Mouse (Mus musculus) limb, embryonic 12.5 days (tissue): Measurements from ENCODE around the gene Atxn7l3. TPM values are rescaled to one million over a fixed set of nuclear protein-coding genes. Genes with fewer than 3 reads are reported as not detected.

Experiments used
- ATAC-seq: fragments of 200-750 bp; cut with Nextera tagmentation; 2 replicates; pipeline ENCODE4 v1.8.0; 2017; ENCODE audit warnings: low read depth, moderate TSS enrichment; ENCODE audit not compliant: insufficient number of reproducible peaks, insufficient read depth, low FRiP score, low TSS enrichment
- H3K27ac ChIP-seq: fragments of 300-500 bp; sonication (generic); 2 replicates; pipeline ENCODE4 v1.5.1; 2016; ENCODE audit warnings: mild to moderate bottlenecking, moderate library complexity
- H3K27me3 ChIP-seq: fragments of 300-500 bp; sonication (generic); 2 replicates; pipeline ENCODE4 v1.6.1; 2016; ENCODE audit warnings: mild to moderate bottlenecking, moderate library complexity
- H3K36me3 ChIP-seq: fragments of 300-500 bp; sonication (generic); 2 replicates; pipeline ENCODE4 v1.6.1; 2016; ENCODE audit warnings: mild to moderate bottlenecking, moderate library complexity
- H3K4me1 ChIP-seq: fragments of 300-500 bp; sonication (generic); replicated peaks from 2 replicates; pipeline ENCODE4 v1.6.1; 2016
- H3K4me2 ChIP-seq: fragments of 300-500 bp; sonication (generic); 2 replicates; pipeline ENCODE4 v1.6.1; 2016; ENCODE audit warnings: mild to moderate bottlenecking, moderate library complexity
- H3K4me3 ChIP-seq: fragments of 300-500 bp; sonication (generic); replicated peaks from 2 replicates; pipeline ENCODE4 v1.5.1; 2016; ENCODE audit warnings: mild to moderate bottlenecking
- H3K9ac ChIP-seq: fragments of 300-500 bp; sonication (generic); replicated peaks from 2 replicates; pipeline ENCODE4 v1.6.1; 2016; ENCODE audit warnings: mild to moderate bottlenecking, moderate library complexity
- H3K9me3 ChIP-seq: fragments of 300-500 bp; sonication (generic); 2 replicates; pipeline ENCODE4 v1.6.1; 2016; ENCODE audit warnings: mild to moderate bottlenecking, moderate library complexity
- WGBS: fragments of 180-500 bp; shearing (Covaris S2); methylation state at CpG from one replicate; pipeline ENCODE4 v1.1.7; 2016; 5-methylcytosine and 5-hydroxymethylcytosine counted together
- polyA plus RNA-seq: library from polyadenylated mRNA; unstranded; fragments of >200 nt; fragmentation: Nextera tagmentation; extraction: Ambion mirVana; gene quantifications from 2 replicates; pipeline ENCODE4 v1.2.1, GENCODE M21; 2016

The Atxn7l3 gene
- polyA plus RNA-seq, 1 experiment from 2014 or later: 22.9 TPM

DNA sequence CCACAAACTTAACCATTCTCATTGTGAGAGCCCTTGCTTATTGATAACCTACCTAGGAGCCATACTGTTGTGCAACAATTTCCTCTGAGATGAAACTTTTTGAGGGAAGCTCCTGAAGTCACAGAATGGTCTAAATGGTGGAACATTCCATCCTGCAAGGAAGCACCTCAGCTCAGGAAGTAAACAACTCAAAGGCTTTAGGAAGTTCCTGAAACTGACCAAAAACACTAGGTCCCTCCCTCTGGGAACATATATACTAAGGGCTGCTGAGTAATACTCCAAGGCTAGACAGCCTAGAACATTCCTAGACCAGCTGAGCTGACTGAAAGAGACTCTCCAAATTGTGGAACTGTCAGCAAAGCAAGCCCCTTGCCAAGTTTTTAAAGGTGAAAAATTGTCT lies 36.6 kb upstream of the Atxn7l3 start:
- no peaks in the 10 kb centered on the region for H3K36me3 ChIP-seq
- ATAC-seq: no peak
- H3K9ac ChIP-seq: no peak overlapping the region
- no peaks in the 10 kb centered on the region; the same call in 1 of the 2 replicates for H3K4me1 ChIP-seq
- H3K4me3 ChIP-seq: no peak overlapping the region
- no peaks in the 10 kb centered on the region for H3K27me3 ChIP-seq
- H3K4me2 ChIP-seq: no peak overlapping the region
- no peaks in the 10 kb centered on the region for H3K9me3 ChIP-seq
- H3K27ac ChIP-seq: no peak overlapping the region

DNA sequence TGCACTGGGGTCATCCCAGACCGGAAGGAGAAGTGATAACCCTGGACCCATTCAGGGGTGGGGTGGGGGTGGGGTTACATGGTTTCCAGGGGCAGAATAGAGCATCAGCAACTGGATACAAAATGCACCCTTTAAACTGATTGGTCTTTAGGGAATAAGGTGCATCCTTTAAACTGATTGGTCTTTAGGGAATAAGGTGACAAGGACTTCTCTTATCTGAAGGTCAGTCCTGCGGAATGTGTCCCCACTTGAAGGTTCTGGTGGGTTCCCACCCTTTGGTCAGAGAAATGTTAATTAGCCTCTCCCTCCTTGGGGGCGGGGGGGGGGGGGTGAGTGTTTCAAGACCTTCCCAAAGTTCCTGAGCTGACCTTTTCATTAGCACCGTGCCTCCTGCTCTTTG lies 35.4 kb upstream of the Atxn7l3 start:
- no peak overlapping the region for H3K9ac ChIP-seq
- no peak overlapping the region for H3K4me2 ChIP-seq
- H3K9me3 ChIP-seq: no peaks in the 10 kb centered on the region
- H3K27ac ChIP-seq: no peak overlapping the region
- H3K27me3 ChIP-seq: no peaks in the 10 kb centered on the region
- no peaks in the 10 kb centered on the region for H3K4me1 ChIP-seq
- H3K36me3 ChIP-seq: no peaks in the 10 kb centered on the region
- no peak for ATAC-seq
- H3K4me3 ChIP-seq: no peak overlapping the region
- 55% methylated on average over 4 of the region's 4 CpGs for whole genome bisulfite sequencing

DNA sequence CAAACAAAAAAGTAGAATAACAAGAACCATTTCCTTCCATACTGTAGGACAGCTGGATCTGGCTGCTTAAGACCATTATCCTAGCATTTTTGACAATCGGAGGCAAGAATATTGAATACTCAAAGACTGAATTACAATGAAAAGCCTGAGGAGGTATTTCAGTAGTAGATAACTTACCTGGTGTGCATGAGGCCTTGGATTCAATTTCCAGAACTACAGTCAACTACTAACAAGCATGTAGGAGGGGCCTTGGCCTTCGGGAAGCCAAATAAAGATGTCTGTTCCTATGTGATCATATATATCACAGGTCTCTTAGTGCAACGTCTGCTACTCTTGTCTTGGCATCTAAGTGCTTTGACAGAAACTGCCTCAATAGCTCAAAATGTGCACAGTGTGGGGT lies 33.6 kb upstream of the Atxn7l3 start:
- 84% methylated on average over 3 of the region's 3 CpGs for WGBS
- H3K27ac ChIP-seq: no peak overlapping the region
- H3K4me3 ChIP-seq: no peak overlapping the region
- ATAC-seq: no peak
- no peaks in the 10 kb centered on the region for H3K4me1 ChIP-seq
- no peaks in the 10 kb centered on the region for H3K27me3 ChIP-seq
- H3K9ac ChIP-seq: no peak overlapping the region
- H3K9me3 ChIP-seq: no peaks in the 10 kb centered on the region
- H3K36me3 ChIP-seq: no peaks in the 10 kb centered on the region
- H3K4me2 ChIP-seq: no peak overlapping the region

DNA sequence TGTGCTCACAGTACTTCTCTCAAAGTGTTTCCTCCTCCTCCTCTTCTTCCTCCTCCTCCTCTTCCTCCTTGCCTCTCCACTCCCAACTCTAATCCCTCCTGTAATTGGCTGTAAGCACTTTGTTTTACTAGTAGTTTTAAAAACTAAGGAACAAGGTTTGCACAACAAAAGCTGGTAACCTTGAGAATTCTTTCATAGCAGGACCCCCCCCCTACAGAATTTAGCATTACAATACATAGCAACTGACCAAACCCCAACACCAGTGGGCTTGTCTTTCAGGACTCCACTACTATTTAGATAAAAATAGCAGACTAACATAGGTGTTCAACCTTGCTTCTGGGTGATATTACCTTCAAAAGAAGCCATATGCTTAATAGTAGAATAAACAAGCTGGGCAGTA lies 33.1 kb upstream of the Atxn7l3 start:
- no peaks in the 10 kb centered on the region for H3K36me3 ChIP-seq
- no peak overlapping the region for H3K27ac ChIP-seq
- ATAC-seq: no peak
- no peaks in the 10 kb centered on the region for H3K4me1 ChIP-seq
- no peaks in the 10 kb centered on the region for H3K27me3 ChIP-seq
- H3K4me2 ChIP-seq: no peak overlapping the region
- H3K9ac ChIP-seq: no peak overlapping the region
- H3K9me3 ChIP-seq: no peaks in the 10 kb centered on the region
- no peak overlapping the region for H3K4me3 ChIP-seq

DNA sequence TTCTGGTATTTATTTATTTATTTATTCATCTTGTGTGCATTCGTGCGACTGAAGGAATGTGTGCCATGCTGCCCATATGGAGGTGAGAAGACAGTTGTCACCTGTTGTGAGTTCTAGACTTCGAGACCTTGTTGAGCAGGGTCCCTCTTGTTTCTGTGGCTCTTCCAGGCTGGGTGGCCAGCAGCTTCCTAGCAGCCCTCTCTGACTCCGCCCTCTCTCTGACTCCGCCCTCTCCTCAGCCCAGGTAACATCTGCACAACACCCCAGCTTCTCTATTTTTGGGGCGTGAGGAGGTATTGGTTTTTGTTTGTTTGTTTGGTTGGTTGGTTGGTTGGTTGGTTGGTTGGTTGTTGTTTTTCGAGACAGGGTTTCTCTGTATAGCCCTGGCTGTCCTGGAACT lies 31.4 kb upstream of the Atxn7l3 start:
- no peak for ATAC-seq
- 84% methylated on average over 7 of the region's 7 CpGs for WGBS
- H3K9me3 ChIP-seq: no peaks in the 10 kb centered on the region
- H3K9ac ChIP-seq: no peak overlapping the region
- H3K4me2 ChIP-seq: no peak overlapping the region
- H3K4me1 ChIP-seq: no peaks in the 10 kb centered on the region
- H3K27ac ChIP-seq: no peak overlapping the region
- H3K4me3 ChIP-seq: no peak overlapping the region
- no peaks in the 10 kb centered on the region for H3K27me3 ChIP-seq
- no peaks in the 10 kb centered on the region for H3K36me3 ChIP-seq

DNA sequence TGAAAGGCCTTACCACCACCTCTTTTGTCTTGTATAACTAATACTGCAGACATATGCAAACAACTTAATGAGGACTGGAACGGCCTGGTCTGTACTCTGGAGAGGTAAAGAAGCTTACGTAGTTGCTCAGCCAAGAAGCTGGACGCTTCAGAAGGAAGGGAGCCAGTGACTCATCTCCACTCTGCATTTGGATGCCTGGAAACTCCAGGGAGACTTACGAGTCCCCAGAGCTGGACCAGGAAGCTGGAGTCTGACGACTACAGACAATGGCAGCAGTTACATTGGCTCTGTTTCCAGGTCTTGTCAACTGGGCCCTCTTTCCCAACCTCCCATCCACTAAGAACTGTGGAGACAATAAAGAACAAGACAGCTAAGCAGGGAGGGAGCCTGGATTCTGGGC lies 30.8 kb upstream of the Atxn7l3 start:
- no peak for ATAC-seq
- WGBS: 65% methylated on average over 5 of the region's 5 CpGs

DNA sequence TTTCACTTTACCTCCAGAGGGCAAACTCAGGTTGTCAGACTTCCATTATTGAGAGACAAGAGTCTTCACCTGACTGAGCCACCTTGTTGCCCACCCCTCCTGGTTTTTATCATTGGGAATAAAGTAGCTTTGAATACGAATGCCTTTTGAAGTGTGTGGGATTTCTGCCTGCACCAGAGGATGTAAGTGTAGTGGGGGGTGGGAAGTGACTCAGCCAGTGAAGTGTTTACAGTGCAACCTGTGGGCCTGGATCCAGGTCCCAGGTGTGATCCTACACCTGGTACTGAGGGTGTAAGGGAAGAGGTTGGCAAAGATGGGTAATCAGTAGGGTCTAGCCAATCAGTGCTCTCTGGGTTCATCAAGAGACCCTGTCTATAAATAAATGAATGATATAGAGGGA lies 27.1 kb upstream of the Atxn7l3 start:
- Histone ChIP-seq H3K27me3 (no peaks in the 10 kb centered on the region), H3K27ac (no peak overlapping the region), H3K4me3 (no peak overlapping the region), H3K4me1 (peaks cover 12% of the 10 kb centered on the region), H3K9me3 (no peaks in the 10 kb centered on the region), H3K4me2 (no peak overlapping the region), H3K36me3 (no peaks in the 10 kb centered on the region), H3K9ac (no peak overlapping the region)
- no peak for ATAC-seq
- WGBS: 67% methylated on average over 1 of the region's 1 CpGs

More for the DNA sequence above, 30.8 kb upstream of the Atxn7l3 start:
- H3K9ac ChIP-seq: no peak overlapping the region
- no peaks in the 10 kb centered on the region for H3K4me1 ChIP-seq
- H3K9me3 ChIP-seq: no peaks in the 10 kb centered on the region
- H3K27ac ChIP-seq: no peak overlapping the region
- no peaks in the 10 kb centered on the region for H3K36me3 ChIP-seq
- H3K4me3 ChIP-seq: no peak overlapping the region
- H3K4me2 ChIP-seq: no peak overlapping the region
- H3K27me3 ChIP-seq: no peaks in the 10 kb centered on the region

DNA sequence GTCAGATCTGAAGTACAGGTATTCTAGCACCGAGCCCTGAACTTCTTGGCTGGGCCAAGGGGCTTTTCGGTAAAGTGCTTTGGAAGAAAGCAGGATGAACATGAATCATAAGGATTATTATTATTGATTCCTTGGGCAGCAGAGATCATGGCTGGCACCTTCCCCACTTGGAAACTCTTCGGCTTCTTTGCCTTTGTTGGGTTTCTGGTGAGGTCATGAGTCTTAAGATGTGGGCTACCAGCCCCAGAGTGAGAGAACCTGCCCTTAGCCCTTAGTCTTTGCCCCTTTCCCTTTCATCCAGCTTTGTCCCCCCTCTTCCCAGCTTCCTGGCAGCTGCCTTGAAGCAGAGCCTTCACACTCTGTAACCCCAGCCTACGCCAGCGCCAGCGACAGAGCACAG lies 25.5 kb upstream of the Atxn7l3 start:
- no peak overlapping the region for H3K9ac ChIP-seq
- peaks cover 12% of the 10 kb centered on the region for H3K4me1 ChIP-seq
- no peak overlapping the region for H3K4me2 ChIP-seq
- no peaks in the 10 kb centered on the region for H3K36me3 ChIP-seq
- no peak overlapping the region for H3K27ac ChIP-seq
- no peak overlapping the region for H3K4me3 ChIP-seq
- no peak for ATAC-seq
- H3K27me3 ChIP-seq: no peaks in the 10 kb centered on the region
- 73% methylated on average over 6 of the region's 6 CpGs for WGBS
- H3K9me3 ChIP-seq: no peaks in the 10 kb centered on the region

DNA sequence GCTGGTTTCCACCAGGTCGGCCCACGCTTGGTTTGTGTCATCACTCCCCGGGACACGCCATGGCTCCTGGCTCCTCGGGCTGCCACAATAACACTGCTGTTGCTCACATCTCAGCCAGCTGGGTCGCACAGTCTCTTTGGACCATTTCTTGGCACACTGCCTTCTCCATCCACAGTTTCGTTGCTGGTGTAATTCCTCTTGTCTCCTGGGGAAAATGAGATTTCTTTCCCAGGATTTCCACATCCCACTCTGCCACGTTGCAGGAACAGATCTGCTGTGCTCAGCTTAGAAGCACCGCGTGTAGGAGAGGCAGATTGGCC lies 24.2 kb upstream of the Atxn7l3 start:
- H3K27ac ChIP-seq: peak overlapping the region; percentile 100
- H3K36me3 ChIP-seq: no peaks in the 10 kb centered on the region
- WGBS: 18% methylated on average over 10 of the region's 10 CpGs
- peak overlapping the region; percentile 93 for H3K4me2 ChIP-seq
- H3K4me3 ChIP-seq: peak overlapping the region; percentile 100
- no peaks in the 10 kb centered on the region for H3K9me3 ChIP-seq
- ATAC-seq: no peak
- H3K4me1 ChIP-seq: peaks cover 20% of the 10 kb centered on the region
- H3K9ac ChIP-seq: peak overlapping the region; percentile 100; the same call in 1 of the 2 replicates
- H3K27me3 ChIP-seq: no peaks in the 10 kb centered on the region

DNA sequence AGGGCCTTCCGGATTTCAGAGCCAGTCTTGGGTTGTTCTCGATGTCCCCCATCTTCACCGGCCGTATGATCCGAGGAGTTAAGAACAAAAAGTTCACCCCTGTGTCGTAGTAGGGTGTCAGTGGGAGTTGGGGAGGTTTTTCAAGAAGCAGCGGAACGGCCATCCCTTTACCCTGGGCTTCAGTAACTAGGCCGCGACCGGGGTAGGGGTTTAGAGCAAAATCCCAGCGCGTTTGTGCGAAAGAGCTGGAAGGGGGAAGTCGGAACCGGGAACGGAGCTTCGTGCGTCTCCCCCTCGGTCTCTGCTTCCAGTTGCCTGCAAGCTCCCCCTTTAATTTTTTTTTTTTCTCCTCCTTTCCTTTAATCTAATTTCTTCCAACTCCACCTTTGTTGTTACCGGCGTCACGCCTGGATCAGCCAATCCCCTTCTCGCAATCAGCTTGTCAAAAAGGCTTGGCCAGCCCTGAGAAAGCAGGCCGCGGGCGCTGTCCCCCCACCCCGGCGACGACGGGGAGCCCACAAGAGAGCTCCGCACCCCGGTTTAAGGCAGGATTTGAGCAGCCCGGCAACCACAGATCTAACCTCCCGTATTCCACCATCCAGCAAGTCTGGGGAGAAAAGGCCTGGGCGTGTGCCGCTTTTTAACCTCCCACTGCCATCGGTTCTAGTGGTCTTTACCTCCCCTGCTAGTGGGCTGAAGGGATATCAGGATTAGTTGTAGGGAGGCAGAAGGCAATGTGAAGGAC lies 23.7 kb upstream of the Atxn7l3 start:
- Histone ChIP-seq H3K4me3 (peak overlapping the region; percentile 100), H3K9me3 (no peaks in the 10 kb centered on the region), H3K4me1 (peaks cover 25% of the 10 kb centered on the region), H3K4me2 (peak overlapping the region; percentile 93), H3K27me3 (no peaks in the 10 kb centered on the region), H3K36me3 (peaks cover 3% of the 10 kb centered on the region; the same call in 1 of the 2 replicates), H3K27ac (peak overlapping the region; percentile 100), H3K9ac (peak overlapping the region; percentile 100)
- ATAC-seq: no peak
- under 1% methylated on average over 38 of the region's 38 CpGs for WGBS

DNA sequence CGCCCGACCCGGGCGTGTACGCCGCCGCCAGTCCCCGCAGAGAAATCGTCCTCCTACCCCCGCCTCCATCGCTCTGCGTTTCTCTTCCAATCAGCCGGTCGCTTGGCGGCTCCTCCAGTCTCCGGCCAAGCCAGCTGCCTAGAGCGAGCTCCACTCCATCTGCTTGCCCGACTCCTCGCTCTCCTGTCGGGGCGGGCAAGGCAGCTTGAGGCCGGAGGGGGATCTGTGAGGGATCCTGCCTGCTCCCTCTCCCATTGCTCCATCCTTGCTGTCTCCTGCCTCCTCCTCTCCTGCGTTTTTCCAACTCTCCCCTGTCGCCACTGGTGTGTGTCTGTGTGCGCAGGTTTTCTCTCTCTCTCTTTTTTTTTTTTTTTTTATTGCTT lies 23.0 kb upstream of the Atxn7l3 start, which contains the start of gene Ubtf:
TSS of gene Ubtf (minus strand) at position 333 of the 383 bp plus-strand sequence.
- Histone ChIP-seq H3K4me1 (peaks cover 25% of the 10 kb centered on the region), H3K9me3 (no peaks in the 10 kb centered on the region), H3K36me3 (peaks cover 10% of the 10 kb centered on the region), H3K4me3 (peak within 1 kb of the TSS; percentile 100), H3K9ac (peak within 1 kb of the TSS; percentile 100), H3K27ac (peak within 1 kb of the TSS; percentile 100), H3K4me2 (peak within 1 kb of the TSS; percentile 93), H3K27me3 (no peaks in the 10 kb centered on the region)
- WGBS: 1% methylated on average over 25 of the region's 25 CpGs
- no peak for ATAC-seq
